Mouse (Mus musculus) myocyte (in vitro differentiated cells): ENCODE data around the gene Isoc2a. TPM values are rescaled to one million over a fixed set of nuclear protein-coding genes. Genes with fewer than 3 reads are reported as not detected.

ENCODE experiments used
- H3K27me3 ChIP-seq: one replicate; pipeline ENCODE4 v1.6.1; 2011; ENCODE audit not compliant: control insufficient read depth, insufficient read depth, insufficient read length
- H3K36me3 ChIP-seq: one replicate; pipeline ENCODE4 v1.6.1; 2011; ENCODE audit not compliant: control insufficient read depth, insufficient read depth
- H3K4me2 ChIP-seq: one replicate; pipeline ENCODE4 v1.6.1; 2011; ENCODE audit warnings: low read depth, control low read depth
- H3K4me3 ChIP-seq: one replicate; pipeline ENCODE4 v1.5.1; 2011; ENCODE audit warnings: mild to moderate bottlenecking, control low read depth, moderate library complexity
- H3K79me2 ChIP-seq: one replicate; pipeline ENCODE4 v1.6.1; 2011; ENCODE audit not compliant: control insufficient read depth, insufficient read depth
- H3ac ChIP-seq: one replicate; pipeline ENCODE4 v1.6.1; 2011; ENCODE audit not compliant: control insufficient read depth, insufficient read length
- CEBPB ChIP-seq: IDR thresholded peaks from 2 replicates; pipeline ENCODE4 v1.6.1; 2011; ENCODE audit warnings: mild to moderate bottlenecking, moderate library complexity; ENCODE audit not compliant: poor library complexity, insufficient read depth, severe bottlenecking
- E2F4 ChIP-seq: IDR thresholded peaks from one replicate; pipeline ENCODE4 v1.6.1; 2011; ENCODE audit warnings: mild to moderate bottlenecking, control low read depth, moderate library complexity; ENCODE audit not compliant: insufficient read depth
- MAX ChIP-seq: IDR thresholded peaks from one replicate; pipeline ENCODE4 v1.6.1; 2011; ENCODE audit warnings: low read depth, mild to moderate bottlenecking, control low read depth
- MYOD1 ChIP-seq, 3 experiments: IDR thresholded peaks; one replicate each; pipeline ENCODE4 v1.6.1; 2011; ENCODE audit warnings: control low read depth in 2 of 3, low read depth in 2 of 3, mild to moderate bottlenecking in 2 of 3, moderate library complexity in 1 of 3; ENCODE audit not compliant: insufficient read length in 2 of 3, control insufficient read depth in 1 of 3
- MYOG ChIP-seq, 3 experiments: IDR thresholded peaks; one replicate each; pipeline ENCODE4 v1.6.1; 2011; ENCODE audit warnings: control low read depth in 2 of 3, low read depth in 2 of 3, mild to moderate bottlenecking in 2 of 3; ENCODE audit not compliant: insufficient read length in 2 of 3, control insufficient read depth in 1 of 3, insufficient read depth in 1 of 3
- POLR2A ChIP-seq: IDR thresholded peaks from one replicate; pipeline ENCODE4 v1.6.1; 2011; ENCODE audit warnings: low read depth, mild to moderate bottlenecking, control low read depth, moderate library complexity; ENCODE audit not compliant: insufficient read length
- POLR2AphosphoS2 ChIP-seq: IDR thresholded peaks from one replicate; pipeline ENCODE4 v1.6.1; 2011; ENCODE audit warnings: low read depth, control low read depth; ENCODE audit not compliant: insufficient read length
- REST ChIP-seq: IDR thresholded peaks from one replicate; pipeline ENCODE4 v1.6.1; 2011; ENCODE audit warnings: mild to moderate bottlenecking, control low read depth, moderate library complexity; ENCODE audit not compliant: insufficient read depth, insufficient read length
- SRF ChIP-seq: IDR thresholded peaks from one replicate; pipeline ENCODE4 v1.6.1; 2011; ENCODE audit warnings: low read depth; ENCODE audit not compliant: control insufficient read depth, insufficient read length
- TCF12 ChIP-seq: IDR thresholded peaks from one replicate; pipeline ENCODE4 v1.6.1; 2011; ENCODE audit warnings: mild to moderate bottlenecking, control low read depth; ENCODE audit not compliant: poor library complexity, insufficient read depth, severe bottlenecking
- TCF3 ChIP-seq: IDR thresholded peaks from one replicate; pipeline ENCODE4 v1.6.1; 2011; ENCODE audit warnings: low read depth, control low read depth; ENCODE audit not compliant: insufficient read length
- USF1 ChIP-seq: IDR thresholded peaks from one replicate; pipeline ENCODE4 v1.6.1; 2011; ENCODE audit warnings: low read depth, mild to moderate bottlenecking, control low read depth, moderate library complexity
- polyA plus RNA-seq: library from polyadenylated mRNA; unstranded; fragments of >200 nt; fragmentation: generic; extraction: Trizol; gene quantifications from one replicate; pipeline ENCODE4 v1.2.1, GENCODE M21; 2012; ENCODE audit warnings: missing spikeins

Gene Isoc2a
- polyA plus RNA-seq, 1 experiment: 3.3 TPM

DNA sequence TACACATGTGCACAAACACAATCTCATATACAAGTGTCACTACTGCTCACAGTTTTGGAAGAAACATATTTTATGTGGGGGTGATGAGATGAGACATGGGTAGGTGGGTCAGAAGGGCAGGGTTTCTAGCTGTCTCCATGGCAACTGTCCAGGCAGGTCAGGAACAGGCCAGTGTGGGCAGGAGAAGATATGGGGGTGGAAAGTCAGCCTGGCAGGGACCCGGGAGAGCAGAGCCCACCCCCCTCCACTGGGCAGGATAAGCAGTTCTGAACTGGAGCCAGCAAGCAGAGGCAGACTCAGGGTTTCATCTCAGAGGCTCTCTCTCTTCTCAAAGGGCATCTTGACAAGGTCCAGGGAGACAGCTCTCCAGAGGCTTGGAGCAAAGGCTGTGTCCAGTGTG lies 39.3 kb upstream of the Isoc2a start:
- Histone ChIP-seq H3ac (no peak overlapping the region), H3K36me3 (no peaks in the 10 kb centered on the region), H3K4me3 (no peak overlapping the region), H3K27me3 (peaks cover 38% of the 10 kb centered on the region), H3K4me2 (no peak overlapping the region), H3K79me2 (no peaks in the 10 kb centered on the region)
- no peak for TF ChIP-seq CEBPB
- TF ChIP-seq TCF3: no peak
- TF ChIP-seq MAX: no peak
- TF ChIP-seq E2F4: no peak
- no peak for TF ChIP-seq MYOD1 (IDR thresholded peaks at IDR 0.05; ENCODE audit: control insufficient read depth in 1 of 3, insufficient read length in 2 of 3, low read depth in 2 of 3)
- TF ChIP-seq TCF12: no peak
- TF ChIP-seq REST: no peak
- no peak for TF ChIP-seq SRF

DNA sequence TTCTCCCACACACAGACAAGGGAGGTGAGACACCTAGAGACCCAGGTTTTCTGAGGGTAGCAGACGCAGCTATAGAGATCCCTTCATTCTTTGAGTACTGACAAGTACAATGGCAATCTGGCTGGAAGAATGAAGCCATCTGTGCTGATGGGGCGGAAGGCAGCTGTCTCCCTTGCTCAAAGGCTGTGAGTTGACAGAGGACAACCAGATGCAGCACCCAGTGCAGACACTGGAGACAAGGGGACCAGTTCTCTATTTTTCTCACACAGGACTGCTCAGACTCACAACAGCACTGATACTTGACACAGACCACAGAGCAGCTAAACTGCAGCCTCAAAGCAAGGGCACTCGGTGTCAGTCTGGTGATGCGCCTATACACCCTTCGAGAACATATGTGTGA lies 34.9 kb upstream of the Isoc2a start:
- no peak for TF ChIP-seq CEBPB
- no peak for TF ChIP-seq POLR2A
- no peak for TF ChIP-seq REST
- TF ChIP-seq E2F4: no peak
- TF ChIP-seq MAX: no peak
- no peak for TF ChIP-seq MYOG (IDR thresholded peaks at IDR 0.05; ENCODE audit: control insufficient read depth in 1 of 3, insufficient read depth in 1 of 3, insufficient read length in 2 of 3, low read depth in 2 of 3)
- no peak for TF ChIP-seq USF1
- no peak for TF ChIP-seq SRF
- TF ChIP-seq POLR2AphosphoS2: no peak
- no peak for TF ChIP-seq TCF3
- H3K36me3 ChIP-seq: no peaks in the 10 kb centered on the region
- H3ac ChIP-seq: no peak overlapping the region
- peaks cover 38% of the 10 kb centered on the region for H3K27me3 ChIP-seq
- H3K4me2 ChIP-seq: no peak overlapping the region
- H3K4me3 ChIP-seq: no peak overlapping the region
- H3K79me2 ChIP-seq: no peaks in the 10 kb centered on the region

DNA sequence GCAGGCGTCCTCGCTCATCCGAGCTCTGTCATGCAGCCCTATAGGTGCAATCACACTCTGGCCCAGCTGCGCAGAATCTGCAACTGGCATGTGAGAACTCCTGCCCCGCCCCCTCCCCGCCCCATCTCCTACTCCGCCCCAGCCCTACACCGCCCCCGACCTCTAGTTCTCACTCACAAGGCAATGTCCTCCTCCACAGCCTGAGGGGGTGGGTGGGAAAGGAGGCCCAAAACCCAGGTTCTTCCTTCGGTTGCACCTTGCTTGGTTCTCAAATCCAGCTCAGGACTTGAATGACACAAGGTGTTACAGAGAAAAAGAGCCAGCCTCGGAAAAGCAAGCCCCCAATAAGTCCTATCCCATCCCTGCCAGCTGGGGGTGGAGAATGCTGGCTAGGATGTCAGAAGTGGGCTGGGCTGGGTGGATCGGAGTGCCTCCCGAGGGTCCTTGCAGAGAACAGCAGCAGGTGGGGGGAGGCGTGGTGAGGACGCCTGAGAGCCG lies 34.3 kb upstream of the Isoc2a start:
- H3ac ChIP-seq: no peak overlapping the region
- H3K4me2 ChIP-seq: no peak overlapping the region
- no peak overlapping the region for H3K4me3 ChIP-seq
- no peaks in the 10 kb centered on the region for H3K36me3 ChIP-seq
- H3K79me2 ChIP-seq: no peaks in the 10 kb centered on the region
- H3K27me3 ChIP-seq: peaks cover 37% of the 10 kb centered on the region
- TF ChIP-seq TCF3 (no peak), POLR2AphosphoS2 (no peak), CEBPB (no peak), TCF12 (no peak), MYOG (IDR thresholded peaks at IDR 0.05; ENCODE audit: control insufficient read depth in 1 of 3, insufficient read depth in 1 of 3, insufficient read length in 2 of 3, low read depth in 2 of 3) (no peak), REST (no peak), SRF (no peak), USF1 (no peak), POLR2A (no peak), E2F4 (no peak)

DNA sequence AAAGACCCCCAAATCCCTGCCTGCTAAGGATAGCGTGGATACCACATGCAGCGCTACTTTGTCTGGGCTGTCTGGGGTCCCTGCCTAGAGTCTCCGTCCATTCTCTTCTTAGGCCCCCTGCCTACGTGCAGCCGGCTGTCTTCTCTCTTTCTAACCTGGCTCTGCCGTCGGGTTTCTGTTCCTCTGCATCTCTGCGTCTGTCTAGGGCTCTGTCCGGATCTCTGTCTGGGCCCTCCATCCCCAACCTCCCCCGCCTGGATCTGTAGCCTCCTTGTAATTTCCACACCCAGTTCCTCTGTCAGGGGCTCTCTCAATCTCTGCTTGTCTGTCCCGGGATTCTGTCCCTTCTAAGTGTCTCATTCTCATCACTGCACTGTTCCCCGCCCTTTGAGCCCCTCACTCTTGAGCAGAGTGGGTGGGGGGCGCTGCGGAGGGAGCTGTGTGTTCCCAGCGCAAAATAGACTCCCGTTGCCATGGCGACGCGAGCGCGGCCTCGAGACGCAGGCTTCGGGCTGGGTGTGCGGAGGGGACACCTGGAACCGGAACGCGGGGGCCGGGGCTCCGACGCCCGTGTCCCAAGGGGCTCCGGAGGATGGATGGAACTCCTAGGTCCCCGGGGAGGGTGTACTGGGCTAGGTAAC lies 33.2 kb upstream of the Isoc2a start:
- no peak for TF ChIP-seq MYOG (IDR thresholded peaks at IDR 0.05; ENCODE audit: control insufficient read depth in 1 of 3, insufficient read depth in 1 of 3, insufficient read length in 2 of 3, low read depth in 2 of 3)
- no peak for TF ChIP-seq TCF3
- TF ChIP-seq POLR2AphosphoS2: no peak
- no peak for TF ChIP-seq USF1
- no peak for TF ChIP-seq SRF
- no peak for TF ChIP-seq MAX
- TF ChIP-seq CEBPB: no peak
- no peak for TF ChIP-seq REST
- no peak for TF ChIP-seq MYOD1 (IDR thresholded peaks at IDR 0.05; ENCODE audit: control insufficient read depth in 1 of 3, insufficient read length in 2 of 3, low read depth in 2 of 3)
- TF ChIP-seq POLR2A: no peak
- TF ChIP-seq TCF12: no peak
- TF ChIP-seq E2F4: no peak
- H3K4me3 ChIP-seq: no peak overlapping the region
- H3K79me2 ChIP-seq: no peaks in the 10 kb centered on the region
- no peak overlapping the region for H3ac ChIP-seq
- H3K27me3 ChIP-seq: peaks cover 37% of the 10 kb centered on the region
- H3K36me3 ChIP-seq: no peaks in the 10 kb centered on the region
- H3K4me2 ChIP-seq: no peak overlapping the region

DNA sequence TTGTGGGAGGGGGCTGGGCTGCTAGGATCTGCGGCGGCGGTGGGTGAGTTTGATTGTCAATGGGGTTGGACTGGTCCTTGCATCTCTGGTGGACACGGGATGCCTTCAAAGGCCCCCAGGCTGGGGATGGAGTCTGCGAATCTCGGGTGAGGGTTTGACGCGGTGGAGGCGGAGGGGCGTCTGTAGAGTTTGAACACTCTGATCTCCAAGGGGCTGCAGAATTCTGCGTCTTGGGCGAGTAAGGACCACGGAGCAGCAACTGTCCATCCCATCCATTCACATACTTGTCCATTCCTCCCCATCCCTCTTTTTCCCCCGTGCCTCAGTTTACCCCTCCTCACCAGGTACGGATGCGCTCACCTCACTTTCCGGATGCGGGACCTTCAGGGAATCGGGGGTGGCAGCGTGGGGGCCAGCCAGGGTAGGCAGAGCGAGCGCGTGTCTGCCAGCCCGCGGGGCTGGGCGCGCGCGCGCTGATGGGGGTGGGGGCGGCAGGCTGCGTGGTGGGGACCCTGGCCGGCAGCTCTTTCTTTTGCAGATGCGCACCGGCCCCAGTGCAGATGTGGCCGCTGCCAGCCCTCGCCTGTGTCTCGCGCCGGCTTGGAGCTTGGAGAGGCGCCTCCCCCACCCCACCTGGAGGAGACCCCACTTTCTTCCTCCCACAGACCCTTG lies 32.6 kb upstream of the Isoc2a start, which contains the start of gene Shisa7:
TSS of gene Shisa7 (minus strand) at position 452 of the 672 bp plus-strand sequence.
- Histone ChIP-seq H3K4me3 (no peak within 1 kb of the TSS), H3K36me3 (no peaks in the 10 kb centered on the region), H3K27me3 (peaks cover 39% of the 10 kb centered on the region), H3K4me2 (no peak within 1 kb of the TSS), H3ac (no peak within 1 kb of the TSS), H3K79me2 (no peaks in the 10 kb centered on the region)
- TF ChIP-seq E2F4: no peak
- TF ChIP-seq POLR2AphosphoS2: no peak
- no peak for TF ChIP-seq TCF12
- TF ChIP-seq MAX: no peak
- no peak for TF ChIP-seq TCF3
- TF ChIP-seq MYOD1 (IDR thresholded peaks at IDR 0.05; ENCODE audit: control insufficient read depth in 1 of 3, insufficient read length in 2 of 3, low read depth in 2 of 3): no peak
- TF ChIP-seq MYOG (IDR thresholded peaks at IDR 0.05; ENCODE audit: control insufficient read depth in 1 of 3, insufficient read depth in 1 of 3, insufficient read length in 2 of 3, low read depth in 2 of 3): no peak
- TF ChIP-seq CEBPB: no peak
- no peak for TF ChIP-seq POLR2A
- TF ChIP-seq SRF: no peak
- no peak for TF ChIP-seq REST
